Mouse (Mus musculus) bone marrow, adult 2 months (tissue): ENCODE data around the gene Serpinb1c.

Experiments used
- CTCF ChIP-seq: fragments of 200-500 bp; IDR thresholded peaks from 2 replicates; pipeline ENCODE4 v1.5.1; 2011; ENCODE audit warnings: low read length, control low read depth; ENCODE audit not compliant: control insufficient read depth, insufficient read depth
- POLR2A ChIP-seq: fragments of 200-500 bp; IDR thresholded peaks from 2 replicates; pipeline ENCODE4 v1.6.1; 2011; ENCODE audit warnings: low read depth, mild to moderate bottlenecking, control low read depth, low read length, borderline replicate concordance; ENCODE audit not compliant: control insufficient read depth

GRCm38 (mm10) chr13:32852539-32852938, 45.5 kb downstream of the Serpinb1c start:
- TF ChIP-seq POLR2A (no peak), CTCF (no peak)
